Mouse (Mus musculus) neural tube, embryonic 14.5 days (tissue): ENCODE measurements around the gene Vwf. TPM values are rescaled to one million over a fixed set of nuclear protein-coding genes. Genes with fewer than 3 reads are reported as not detected.

Experiments used
- ATAC-seq: fragments of 200-750 bp; cut with Nextera tagmentation; 2 replicates; pipeline ENCODE4 v1.8.0; 2017; ENCODE audit warnings: low read depth, mild to moderate bottlenecking, moderate TSS enrichment, moderate library complexity
- H3K27ac ChIP-seq: fragments of 300-500 bp; sonication (generic); 2 replicates; pipeline ENCODE4 v1.5.1; 2014; ENCODE audit warnings: low read depth, mild to moderate bottlenecking, control low read depth, low read length, moderate library complexity, mixed read lengths
- H3K27me3 ChIP-seq: fragments of 300-500 bp; sonication (generic); 2 replicates; pipeline ENCODE4 v1.6.1; 2014; ENCODE audit warnings: low read length; ENCODE audit not compliant: control insufficient read depth, insufficient read depth
- H3K36me3 ChIP-seq: fragments of 300-500 bp; sonication (generic); 2 replicates; pipeline ENCODE4 v1.6.1; 2014; ENCODE audit warnings: low read length, mixed read lengths; ENCODE audit not compliant: control insufficient read depth, insufficient read depth
- H3K4me1 ChIP-seq: fragments of 300-500 bp; sonication (generic); 2 replicates; pipeline ENCODE4 v1.6.1; 2014; ENCODE audit warnings: low read length; ENCODE audit not compliant: control insufficient read depth, insufficient read depth
- H3K4me2 ChIP-seq: fragments of 300-500 bp; sonication (generic); 2 replicates; pipeline ENCODE4 v1.6.1; 2014; ENCODE audit warnings: mild to moderate bottlenecking, low read depth, low read length, control low read depth
- H3K4me3 ChIP-seq: fragments of 300-500 bp; sonication (generic); 2 replicates; pipeline ENCODE4 v1.5.1; 2014; ENCODE audit warnings: low read depth, low read length, control low read depth, mixed read lengths
- H3K9ac ChIP-seq: fragments of 300-500 bp; sonication (generic); replicated peaks from 2 replicates; pipeline ENCODE4 v1.6.1; 2014; ENCODE audit warnings: low read depth, mild to moderate bottlenecking, control low read depth, low read length, mixed read lengths
- H3K9me3 ChIP-seq: fragments of 300-500 bp; sonication (generic); 2 replicates; pipeline ENCODE4 v1.6.1; 2016; ENCODE audit warnings: low read length; ENCODE audit not compliant: control insufficient read depth
- WGBS: fragments of 180-500 bp; shearing (Covaris S2); extraction: QIAGEN DNeasy Blood & Tissue Kit; methylation state at CpG from one replicate; pipeline ENCODE4 v1.1.7; 2014; 5-methylcytosine and 5-hydroxymethylcytosine counted together
- polyA plus RNA-seq: library from polyadenylated mRNA; unstranded; fragments of >200 nt; fragmentation: Nextera tagmentation; extraction: Ambion mirVana; gene quantifications from 2 replicates; pipeline ENCODE4 v1.2.1, GENCODE M21; 2014

The Vwf gene
- polyA plus RNA-seq, 1 experiment from 2014 or later: 6.5 TPM

GRCm38 (mm10) chr6:125577882-125578646, 31.5 kb downstream of the Vwf start:
- H3K9me3 ChIP-seq: no peaks in the 10 kb centered on the region
- no peaks in the 10 kb centered on the region for H3K36me3 ChIP-seq
- no peaks in the 10 kb centered on the region for H3K27me3 ChIP-seq
- H3K4me3 ChIP-seq: no peak overlapping the region
- WGBS: 37% methylated on average over 11 of the region's 11 CpGs
- H3K27ac ChIP-seq: no peak overlapping the region
- ATAC-seq: no peak; the same call in 1 of the 2 replicates
- H3K4me2 ChIP-seq: no peak overlapping the region
- peaks cover 4% of the 10 kb centered on the region; the same call in 1 of the 2 replicates for H3K4me1 ChIP-seq
- no peak overlapping the region for H3K9ac ChIP-seq

GRCm38 (mm10) chr6:125578647-125579011, 32.1 kb downstream of the Vwf start:
- H3K9ac ChIP-seq: no peak overlapping the region
- H3K27ac ChIP-seq: no peak overlapping the region
- no peaks in the 10 kb centered on the region for H3K9me3 ChIP-seq
- H3K4me1 ChIP-seq: no peaks in the 10 kb centered on the region
- no peak for ATAC-seq
- no peak overlapping the region for H3K4me3 ChIP-seq
- no peaks in the 10 kb centered on the region for H3K36me3 ChIP-seq
- no peaks in the 10 kb centered on the region for H3K27me3 ChIP-seq
- H3K4me2 ChIP-seq: no peak overlapping the region
- whole genome bisulfite sequencing: 86% methylated on average over 7 of the region's 7 CpGs

GRCm38 (mm10) chr6:125579864-125580263, 33.3 kb downstream of the Vwf start:
- no peak overlapping the region for H3K9ac ChIP-seq
- no peak overlapping the region for H3K4me2 ChIP-seq
- no peaks in the 10 kb centered on the region for H3K36me3 ChIP-seq
- H3K9me3 ChIP-seq: no peaks in the 10 kb centered on the region
- no peaks in the 10 kb centered on the region for H3K4me1 ChIP-seq
- WGBS: 96% methylated on average over 2 of the region's 2 CpGs
- no peaks in the 10 kb centered on the region for H3K27me3 ChIP-seq
- H3K4me3 ChIP-seq: no peak overlapping the region
- ATAC-seq: no peak
- H3K27ac ChIP-seq: no peak overlapping the region

GRCm38 (mm10) chr6:125583666-125584065, 37.1 kb downstream of the Vwf start:
- ATAC-seq: no peak
- WGBS: 91% methylated on average over 6 of the region's 6 CpGs

GRCm38 (mm10) chr6:125584266-125584665, 37.7 kb downstream of the Vwf start:
- no peak overlapping the region for H3K27ac ChIP-seq
- H3K9me3 ChIP-seq: no peaks in the 10 kb centered on the region
- no peak for ATAC-seq
- 96% methylated on average over 15 of the region's 15 CpGs for WGBS
- no peak overlapping the region for H3K4me2 ChIP-seq
- H3K36me3 ChIP-seq: no peaks in the 10 kb centered on the region
- H3K9ac ChIP-seq: no peak overlapping the region
- no peak overlapping the region for H3K4me3 ChIP-seq
- no peaks in the 10 kb centered on the region for H3K27me3 ChIP-seq
- H3K4me1 ChIP-seq: no peaks in the 10 kb centered on the region

More at GRCm38 (mm10) chr6:125583666-125584065, 37.1 kb downstream of the Vwf start:
- Histone ChIP-seq H3K4me2 (no peak overlapping the region), H3K4me1 (no peaks in the 10 kb centered on the region), H3K36me3 (no peaks in the 10 kb centered on the region), H3K27me3 (no peaks in the 10 kb centered on the region), H3K27ac (no peak overlapping the region), H3K4me3 (no peak overlapping the region), H3K9me3 (no peaks in the 10 kb centered on the region), H3K9ac (no peak overlapping the region)

- H3K4me3 ChIP-seq: no peak overlapping the region
- 60% methylated on average over 3 of the region's 3 CpGs for WGBS
- no peak overlapping the region for H3K4me2 ChIP-seq
- no peaks in the 10 kb centered on the region for H3K9me3 ChIP-seq
- no peak overlapping the region for H3K9ac ChIP-seq
- H3K27ac ChIP-seq: no peak overlapping the region
- H3K27me3 ChIP-seq: no peaks in the 10 kb centered on the region
- H3K36me3 ChIP-seq: no peaks in the 10 kb centered on the region
- no peak for ATAC-seq
- no peaks in the 10 kb centered on the region for H3K4me1 ChIP-seq
Observed at GRCm38 (mm10) chr6:125585579-125585978, 39.0 kb downstream of the Vwf start.

- 79% methylated on average over 4 of the region's 4 CpGs for WGBS
- Histone ChIP-seq H3K4me2 (no peak overlapping the region), H3K4me1 (no peaks in the 10 kb centered on the region), H3K9me3 (no peaks in the 10 kb centered on the region), H3K27me3 (no peaks in the 10 kb centered on the region), H3K9ac (no peak overlapping the region), H3K36me3 (no peaks in the 10 kb centered on the region), H3K4me3 (no peak overlapping the region), H3K27ac (no peak overlapping the region)
- no peak for ATAC-seq
Observed at GRCm38 (mm10) chr6:125586042-125586566, 39.5 kb downstream of the Vwf start.

- no peak for ATAC-seq
- H3K4me2 ChIP-seq: no peak overlapping the region
- no peaks in the 10 kb centered on the region for H3K36me3 ChIP-seq
- no peaks in the 10 kb centered on the region for H3K9me3 ChIP-seq
- no peak overlapping the region for H3K4me3 ChIP-seq
- no peak overlapping the region for H3K9ac ChIP-seq
- 89% methylated on average over 12 of the region's 12 CpGs for WGBS
- H3K4me1 ChIP-seq: no peaks in the 10 kb centered on the region
- H3K27me3 ChIP-seq: no peaks in the 10 kb centered on the region
- H3K27ac ChIP-seq: no peak overlapping the region
Observed at GRCm38 (mm10) chr6:125588241-125588640, 41.7 kb downstream of the Vwf start.

GRCm38 (mm10) chr6:125589075-125589474, 42.5 kb downstream of the Vwf start:
- H3K27me3 ChIP-seq: no peaks in the 10 kb centered on the region
- H3K4me2 ChIP-seq: no peak overlapping the region
- ATAC-seq: no peak
- 72% methylated on average over 8 of the region's 8 CpGs for WGBS
- H3K36me3 ChIP-seq: no peaks in the 10 kb centered on the region
- H3K9ac ChIP-seq: no peak overlapping the region
- no peaks in the 10 kb centered on the region for H3K9me3 ChIP-seq
- H3K27ac ChIP-seq: no peak overlapping the region
- H3K4me1 ChIP-seq: no peaks in the 10 kb centered on the region
- no peak overlapping the region for H3K4me3 ChIP-seq
